Mouse (Mus musculus) kidney, adult 2 months (tissue): ENCODE results near the gene Abca5.

Source experiments
- CTCF ChIP-seq: fragments of 200-500 bp; conservative IDR thresholded peaks from 2 replicates; pipeline ENCODE4 v1.5.1; 2011; ENCODE audit warnings: low read depth, mild to moderate bottlenecking, control low read depth, low read length, moderate library complexity, mixed read lengths; ENCODE audit not compliant: insufficient read depth, insufficient read length
- POLR2A ChIP-seq: fragments of 200-500 bp; IDR thresholded peaks from one replicate; pipeline ENCODE4 v1.6.1; 2011; ENCODE audit warnings: low read depth, low read length, control low read depth

GRCm38 (mm10) chr11:110261867-110262266 lies 75.6 kb downstream of the Abca5 start:
- no peak for TF ChIP-seq POLR2A
- TF ChIP-seq CTCF, result no peak
